Mouse (Mus musculus) splenic B cell, adult 2 months (primary cell): ENCODE results near the gene Mylpf.

Experiments
- DNase-seq: peaks from one replicate; pipeline ENCODE4 v3.0.0-alpha.2; 2011; ENCODE audit warnings: low read depth, low spot score
- H3K27me3 ChIP-seq: 2 replicates; pipeline ENCODE4 v1.6.1; 2012; ENCODE audit warnings: mild to moderate bottlenecking, low read length, moderate library complexity, mixed read lengths; ENCODE audit not compliant: control insufficient read depth, poor library complexity, insufficient read depth, severe bottlenecking
- H3K36me3 ChIP-seq: 2 replicates; pipeline ENCODE4 v1.6.1; 2012; ENCODE audit warnings: mild to moderate bottlenecking, low read length, moderate library complexity, mixed read lengths; ENCODE audit not compliant: control insufficient read depth, poor library complexity, insufficient read depth, severe bottlenecking

Gene Mylpf

GRCm38 (mm10) chr7:127255008-127255407 is 46.3 kb downstream of the Mylpf start:
- no peaks in the 10 kb centered on the region for H3K36me3 ChIP-seq
- DNase-seq = no peak
- no peaks in the 10 kb centered on the region for H3K27me3 ChIP-seq

DNA sequence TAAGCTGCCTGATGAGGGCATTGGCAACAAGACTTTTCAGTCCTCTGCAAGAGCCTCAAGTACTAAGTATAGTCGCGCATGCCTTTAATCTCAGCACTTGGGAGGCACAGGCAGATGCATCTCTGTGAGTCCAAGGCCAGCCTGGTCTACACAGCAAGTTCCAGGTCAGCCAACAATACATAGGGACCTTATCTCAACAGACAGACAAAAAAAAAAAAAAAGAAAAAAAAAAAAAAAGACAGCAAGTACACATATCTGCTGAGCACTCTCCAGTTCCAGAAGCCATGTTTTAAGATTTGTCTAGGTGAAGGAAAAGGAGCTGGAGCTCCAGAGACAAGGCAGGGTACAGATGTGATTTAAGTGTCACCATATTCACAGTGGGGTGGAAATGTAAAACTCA is 47.3 kb downstream of the Mylpf start:
- H3K27me3 ChIP-seq = no peaks in the 10 kb centered on the region
- no peak for DNase-seq
- no peaks in the 10 kb centered on the region for H3K36me3 ChIP-seq

GRCm38 (mm10) chr7:127256518-127256917 is 47.8 kb downstream of the Mylpf start:
- Histone ChIP-seq H3K27me3 (no peaks in the 10 kb centered on the region), H3K36me3 (no peaks in the 10 kb centered on the region)
- no peak for DNase-seq

GRCm38 (mm10) chr7:127259186-127259905 is 50.7 kb downstream of the Mylpf start:
- H3K27me3 ChIP-seq = no peaks in the 10 kb centered on the region
- no peaks in the 10 kb centered on the region for H3K36me3 ChIP-seq
- no peak for DNase-seq

GRCm38 (mm10) chr7:127260309-127261111 is 51.8 kb downstream of the Mylpf start, which contains the start of gene Dctpp1:
TSS of gene Dctpp1 (minus strand) at chr7:127260709.
- DNase-seq = peak; percentile 98
- Histone ChIP-seq H3K27me3 (no peaks in the 10 kb centered on the region), H3K36me3 (no peaks in the 10 kb centered on the region)

DNA sequence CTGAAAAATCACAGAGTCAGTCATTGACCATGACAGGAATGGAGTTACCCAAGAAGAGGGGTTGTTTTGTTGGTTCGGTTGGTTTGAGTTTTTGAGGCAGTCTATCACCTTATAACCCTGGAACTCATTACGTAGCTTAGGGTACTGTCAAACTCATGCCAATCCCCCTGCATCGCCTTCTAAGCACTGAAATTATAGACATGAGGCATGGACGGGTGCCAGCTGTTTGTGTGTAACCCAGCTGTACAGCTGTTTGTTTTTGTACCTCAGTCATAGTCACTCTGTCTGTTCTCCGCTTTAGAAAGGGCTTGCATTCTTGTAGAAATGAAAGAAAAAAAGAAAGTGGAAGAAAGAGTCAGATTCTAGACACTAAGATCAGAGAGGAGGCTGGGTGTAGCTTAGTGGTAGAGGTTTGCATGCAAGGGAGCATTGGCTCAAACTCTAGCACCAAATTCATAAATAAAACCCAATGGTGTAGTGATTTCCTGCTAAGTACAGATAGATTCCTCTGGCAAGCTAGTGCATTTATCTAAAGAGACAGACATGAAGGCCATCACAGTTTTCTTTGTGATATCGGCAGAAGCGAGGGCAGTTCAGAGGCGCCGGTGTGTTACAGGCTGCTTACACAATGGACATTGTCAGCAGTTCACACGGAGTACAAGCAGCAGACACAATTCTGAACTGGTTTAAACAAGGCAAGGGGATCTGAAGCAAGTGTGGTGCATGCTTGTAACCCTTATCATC is 53.7 kb downstream of the Mylpf start:
- no peak for DNase-seq
- Histone ChIP-seq H3K36me3 (no peaks in the 10 kb centered on the region), H3K27me3 (no peaks in the 10 kb centered on the region)

DNA sequence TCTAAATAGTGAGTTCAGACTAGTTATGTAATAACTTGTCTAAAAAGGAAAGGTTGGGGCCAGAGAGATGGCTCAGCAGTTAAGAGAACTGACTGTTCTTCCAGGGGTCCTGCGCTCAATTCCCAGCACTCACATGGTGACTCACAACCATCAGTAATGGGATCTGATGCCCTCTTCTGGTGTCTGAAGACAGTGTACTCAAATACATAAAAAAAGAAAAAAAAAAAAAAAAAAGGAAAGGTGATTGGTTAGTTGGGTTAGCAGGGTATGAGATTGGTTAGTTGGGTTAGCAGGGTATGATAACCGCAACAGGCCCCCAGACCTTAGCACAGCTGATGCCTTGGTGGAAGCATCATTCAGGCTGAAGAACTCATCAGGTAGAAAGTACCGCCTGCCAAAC is 54.8 kb downstream of the Mylpf start:
- H3K36me3 ChIP-seq = no peaks in the 10 kb centered on the region
- DNase-seq = no peak

More for the DNA sequence above, 54.8 kb downstream of the Mylpf start:
- H3K27me3 ChIP-seq = no peaks in the 10 kb centered on the region
